Mouse (Mus musculus) spleen, postnatal 10 days (tissue): ENCODE measurements at regions not wholly inside any gene's neighbourhood (a gene's known extent, or its start where the extent isn't known, plus 50 kb on each side); places are given as distances from the start of the nearest gene placed in this dataset.
"Not testable (repeated sequence)": the region's sequence is repeated elsewhere in the genome, so short reads cannot be mapped to it uniquely, and the experiment has no call there.

Source experiments
- DNase-seq, 2 experiments: peaks; one replicate each; pipeline ENCODE4 v3.0.0; 2021 to 2022; ENCODE audit warnings: low spot score in 2 of 2

DNA sequence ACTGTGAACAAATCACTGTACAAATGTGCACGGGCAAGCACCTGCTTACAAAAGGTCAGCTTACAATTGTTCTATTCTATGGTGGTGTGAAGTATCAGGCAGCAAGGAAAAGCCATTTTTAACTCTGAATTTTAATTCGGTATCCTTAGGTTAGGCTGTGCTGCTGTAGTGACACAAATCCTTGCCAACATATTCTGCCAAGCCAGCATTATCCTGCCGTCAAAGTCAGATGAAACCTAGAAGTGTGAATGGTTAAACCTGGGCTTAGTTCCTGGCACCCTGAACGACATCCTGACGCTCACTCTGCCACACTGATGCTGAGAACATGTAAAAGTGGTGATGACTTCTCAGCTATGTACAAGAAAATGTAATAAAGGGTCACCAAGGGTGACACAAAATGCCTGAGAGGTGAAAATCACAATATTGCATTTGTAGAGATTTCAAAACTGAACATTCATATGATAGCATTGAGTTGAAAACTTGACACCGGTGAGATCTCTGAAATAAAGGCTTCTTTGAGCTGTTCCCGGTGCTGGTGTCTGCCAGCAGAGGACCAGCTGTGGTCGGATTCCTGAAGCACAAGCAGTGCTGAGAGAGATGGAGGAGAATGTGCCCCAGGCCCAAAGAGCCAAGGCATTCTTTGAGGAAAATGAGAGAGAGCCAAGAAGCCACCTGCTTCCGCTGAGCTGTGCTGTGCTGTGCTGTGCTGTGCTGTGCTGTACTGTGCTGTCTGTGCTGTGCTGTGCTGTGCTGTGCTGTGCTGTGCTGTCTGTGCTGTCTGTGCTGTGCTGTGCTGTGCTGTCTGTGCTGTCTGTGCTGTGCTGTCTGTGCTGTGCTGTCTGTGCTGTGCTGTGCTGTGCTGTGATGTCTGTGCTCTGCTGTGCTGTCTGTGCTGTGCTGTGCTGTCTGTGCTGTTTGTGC, 195.9 kb downstream of the Tcp10c start:
- DNase-seq = no peak

DNA sequence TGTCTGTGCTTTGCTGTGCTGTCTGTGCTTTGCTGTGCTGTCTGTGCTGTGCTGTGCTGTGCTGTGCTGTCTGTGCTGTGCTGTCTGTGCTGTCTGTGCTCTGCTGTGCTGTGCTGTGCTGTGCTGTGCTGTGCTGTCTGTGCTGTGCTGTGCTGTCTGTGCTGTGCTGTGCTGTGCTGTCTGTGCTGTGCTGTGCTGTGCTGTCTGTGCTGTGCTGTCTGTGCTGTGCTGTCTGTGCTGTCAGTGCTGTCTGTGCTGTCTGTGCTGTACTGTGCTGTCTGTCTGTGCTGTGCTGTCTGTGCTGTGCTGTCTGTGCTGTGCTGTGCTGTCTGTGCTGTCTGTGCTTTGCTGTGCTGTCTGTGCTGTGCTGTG, 196.5 kb downstream of the Tcp10c start:
- DNase-seq = not testable (repeated sequence)

DNA sequence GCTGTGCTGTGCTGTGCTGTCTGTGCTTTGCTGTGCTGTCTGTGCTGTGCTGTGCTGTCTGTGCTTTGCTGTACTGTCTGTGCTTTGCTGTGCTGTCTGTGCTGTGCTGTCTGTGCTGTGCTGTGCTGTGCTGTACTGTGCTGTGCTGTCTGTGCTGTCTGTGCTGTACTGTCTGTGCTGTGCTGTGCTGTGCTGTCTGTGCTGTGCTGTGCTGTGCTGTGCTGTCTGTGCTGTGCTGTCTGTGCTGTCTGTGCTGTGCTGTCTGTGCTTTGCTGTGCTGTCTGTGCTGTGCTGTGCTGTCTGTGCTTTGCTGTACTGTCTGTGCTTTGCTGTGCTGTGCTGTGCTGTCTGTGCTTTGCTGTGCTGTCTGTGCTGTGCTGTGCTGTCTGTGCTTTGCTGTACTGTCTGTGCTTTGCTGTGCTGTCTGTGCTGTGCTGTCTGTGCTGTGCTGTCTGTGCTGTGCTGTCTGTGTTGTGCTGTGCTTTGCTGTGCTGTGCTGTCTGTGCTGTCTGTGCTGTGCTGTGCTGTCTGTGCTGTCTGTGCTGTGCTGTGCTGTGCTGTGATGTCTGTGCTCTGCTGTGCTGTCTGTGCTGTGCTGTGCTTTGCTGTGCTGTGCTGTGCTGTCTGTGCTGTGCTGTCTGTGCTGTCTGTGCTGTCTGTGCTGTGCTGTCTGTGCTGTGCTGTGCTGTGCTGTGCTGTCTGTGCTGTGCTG, 197.5 kb downstream of the Tcp10c start:
- not testable (repeated sequence) for DNase-seq

DNA sequence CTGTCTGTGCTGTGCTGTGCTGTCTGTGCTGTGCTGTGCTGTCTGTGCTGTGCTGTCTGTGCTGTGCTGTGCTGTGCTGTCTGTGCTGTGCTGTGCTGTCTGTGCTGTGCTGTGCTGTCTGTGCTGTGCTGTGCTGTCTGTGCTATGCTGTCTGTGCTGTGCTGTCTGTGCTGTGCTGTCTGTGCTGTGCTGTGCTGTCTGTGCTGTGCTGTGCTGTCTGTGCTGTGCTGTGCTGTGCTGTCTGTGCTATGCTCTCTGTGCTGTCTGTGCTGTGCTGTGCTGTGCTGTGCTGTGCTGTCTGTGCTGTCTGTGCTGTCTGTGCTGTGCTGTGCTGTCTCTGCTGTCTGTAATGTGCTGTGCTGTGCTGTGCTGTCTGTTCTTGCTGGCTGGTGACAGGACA, 198.5 kb downstream of the Tcp10c start:
- not testable (repeated sequence) for DNase-seq

DNA sequence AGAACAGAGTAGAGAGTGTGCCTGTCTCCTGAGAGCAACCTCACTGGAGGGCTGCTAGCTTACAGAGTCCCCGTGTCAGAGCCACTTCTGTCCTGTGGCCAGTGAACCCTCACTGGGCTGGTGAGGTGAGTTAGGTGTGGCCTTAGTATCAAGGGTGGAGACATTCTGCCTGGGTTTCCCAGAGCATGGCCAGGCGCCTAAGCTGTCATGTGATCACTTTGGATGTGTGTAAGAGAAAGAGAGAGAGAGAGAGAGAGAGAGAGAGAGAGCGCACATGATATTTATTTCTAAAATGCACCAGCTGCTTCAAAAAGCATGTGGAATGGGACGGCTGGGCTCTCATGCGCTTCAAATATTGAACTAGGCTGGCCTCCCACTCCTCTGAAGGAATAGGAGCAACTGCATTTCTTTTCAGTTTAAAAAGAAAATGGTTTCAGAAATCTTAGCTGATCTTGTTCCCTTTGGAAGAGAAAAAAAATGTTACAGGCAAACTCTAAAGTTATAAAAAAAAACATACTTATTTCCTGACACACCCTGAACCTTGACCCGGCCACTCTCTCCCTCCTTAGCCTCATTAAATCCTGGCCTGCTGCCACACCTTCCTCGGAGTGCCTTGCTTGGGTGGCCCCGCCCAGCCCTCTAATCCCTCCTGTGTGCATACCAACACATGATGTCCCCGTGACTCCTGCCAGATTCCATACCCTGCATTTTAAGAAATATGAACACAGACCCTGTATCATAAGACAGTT, 201.1 kb downstream of the Tcp10c start:
- not testable (repeated sequence) for DNase-seq

DNA sequence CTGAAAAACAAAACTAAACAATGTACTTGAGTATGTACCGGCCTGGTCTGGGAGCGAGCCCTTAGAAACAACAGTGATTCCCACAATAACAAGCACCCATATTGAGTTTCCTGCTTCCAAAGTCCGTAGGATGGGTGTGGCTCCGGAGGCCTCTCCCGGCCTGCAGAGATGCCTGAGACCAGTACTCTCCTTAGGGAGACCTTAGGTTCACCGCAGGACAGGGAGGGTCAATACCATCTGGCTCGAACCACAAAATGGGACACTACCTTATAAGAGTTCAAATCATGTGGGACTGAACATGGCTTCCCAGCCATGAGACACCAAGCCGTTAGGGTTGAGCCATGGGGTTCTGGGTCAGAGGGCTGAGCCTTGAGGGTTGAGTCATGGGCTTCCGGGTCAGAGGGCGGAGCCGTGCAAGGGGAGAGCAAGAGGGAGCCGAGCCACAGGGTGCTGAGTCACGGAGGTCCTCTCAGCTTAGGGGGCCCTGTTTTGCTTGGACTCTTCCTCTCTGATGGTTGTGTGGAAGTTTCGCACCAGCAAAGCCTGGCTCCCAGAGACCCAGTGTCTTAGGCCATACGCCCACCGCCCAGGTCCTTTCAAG, 201.8 kb downstream of the Tcp10c start:
- DNase-seq = not testable (repeated sequence)

DNA sequence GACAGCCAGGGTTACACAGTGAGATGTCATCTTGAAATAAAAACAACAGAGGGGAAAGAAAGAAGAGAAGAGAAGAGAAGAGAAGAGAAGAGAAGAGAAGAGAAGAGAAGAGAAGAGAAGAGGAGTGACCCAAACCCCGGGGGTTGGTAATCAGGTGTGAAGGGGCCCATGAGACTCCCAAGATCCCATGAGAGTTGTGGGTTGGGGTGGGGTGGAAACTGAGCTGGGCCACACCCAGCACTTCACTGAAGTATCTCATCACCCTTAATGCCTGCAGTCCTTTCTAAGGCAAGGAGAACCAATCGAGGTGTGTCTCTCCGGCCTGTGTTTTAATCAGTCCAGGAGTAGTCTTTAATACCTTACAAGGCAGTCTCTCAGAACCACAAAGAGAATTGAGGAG, 201.5 kb upstream of the Afdn start:
- no peak for DNase-seq

DNA sequence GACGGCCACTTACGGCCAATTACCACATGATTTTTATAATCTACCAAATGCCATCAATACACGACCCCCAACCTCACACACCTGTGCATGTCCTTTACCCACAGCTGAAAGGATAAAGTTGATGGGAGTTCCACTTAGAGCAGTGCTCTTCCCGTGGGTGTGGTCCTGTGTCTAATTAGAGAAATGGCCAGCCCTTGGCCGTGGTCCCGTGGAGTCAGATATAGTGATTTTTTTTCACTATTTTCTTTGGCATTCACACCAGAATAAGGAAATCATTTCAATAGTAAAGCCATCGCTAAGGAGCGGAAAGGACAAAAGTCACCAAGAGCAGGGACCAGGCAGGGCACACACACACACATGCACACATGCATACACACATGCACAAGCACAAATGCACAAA, 199.0 kb upstream of the Afdn start:
- no peak for DNase-seq

DNA sequence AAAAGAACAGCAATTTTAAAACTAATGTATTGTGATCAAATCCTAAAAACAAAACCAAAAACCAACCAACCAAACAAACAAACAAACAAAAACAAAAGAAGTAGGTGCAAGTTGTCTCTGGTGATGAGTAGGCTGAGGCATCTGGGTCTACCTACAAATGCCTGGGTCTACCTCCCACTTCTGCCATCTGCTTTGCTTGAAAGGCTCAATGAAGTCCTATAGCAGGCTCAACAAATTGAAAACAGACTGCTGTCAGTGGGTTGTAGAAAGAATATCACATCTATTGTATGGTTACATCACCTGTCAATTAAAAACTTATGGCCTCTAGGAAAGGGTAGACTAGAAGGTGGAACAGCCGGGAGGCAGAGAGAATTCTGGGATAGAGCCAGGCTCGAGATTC, 197.4 kb upstream of the Afdn start:
- no peak for DNase-seq

DNA sequence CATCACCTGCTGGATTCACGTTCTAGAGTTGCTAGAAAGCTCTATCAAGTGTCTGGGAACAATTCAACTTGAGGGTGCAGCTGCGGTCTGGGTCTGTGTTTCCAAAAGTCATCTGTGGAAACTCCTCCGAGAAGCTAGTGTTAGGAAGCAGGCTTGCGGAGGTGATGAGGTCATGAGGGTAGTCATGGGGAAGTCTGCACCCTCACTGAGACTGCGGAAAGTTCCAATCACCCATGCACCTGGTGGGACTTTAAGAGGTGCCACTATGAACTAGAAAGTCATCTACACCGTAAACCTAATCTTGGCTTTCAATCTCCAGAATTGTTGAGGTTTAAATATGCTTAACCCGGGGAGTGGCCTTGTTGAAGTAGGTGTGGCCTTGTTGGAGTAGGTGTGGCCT, 195.5 kb upstream of the Afdn start:
- no peak for DNase-seq

DNA sequence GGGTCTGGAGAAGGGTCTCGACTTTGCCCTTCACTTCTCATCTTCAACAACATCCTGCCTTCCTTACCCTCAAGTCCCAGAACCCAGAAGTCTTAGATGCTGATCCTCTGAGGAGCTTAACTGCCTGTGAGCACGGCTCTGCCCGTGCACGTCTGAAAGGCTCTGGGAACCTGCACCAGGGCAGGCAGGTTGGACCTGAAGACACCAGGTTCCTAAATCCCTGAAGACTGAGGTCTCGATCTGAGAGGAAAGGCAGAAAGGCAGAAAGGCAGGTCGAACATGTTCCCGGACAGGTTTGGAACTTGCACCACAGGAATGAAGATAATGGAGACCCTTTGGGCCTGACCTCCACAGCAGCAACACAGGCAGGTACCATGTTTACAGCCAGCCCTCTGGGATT, 193.7 kb upstream of the Afdn start:
- no peak for DNase-seq

DNA sequence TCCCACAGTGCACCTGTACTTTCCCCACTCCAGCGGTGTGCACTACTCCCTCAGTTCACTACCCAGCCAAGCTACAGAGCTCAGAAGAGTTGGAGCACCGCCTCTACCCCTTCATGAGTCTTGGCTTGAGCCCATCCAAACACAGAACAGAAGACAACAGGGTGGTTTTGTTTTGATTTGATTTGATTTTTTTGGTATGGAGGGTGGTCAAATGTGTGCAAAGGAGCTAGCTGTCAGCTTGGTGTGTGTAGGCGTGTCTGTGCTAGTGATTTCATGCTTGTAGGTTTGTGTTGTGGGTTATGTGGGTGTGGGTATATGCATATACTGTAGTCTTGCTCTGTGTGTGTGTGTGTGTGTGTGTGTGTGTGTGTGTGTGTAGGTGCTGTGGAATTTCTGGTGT, 193.2 kb upstream of the Afdn start:
- no peak for DNase-seq

DNA sequence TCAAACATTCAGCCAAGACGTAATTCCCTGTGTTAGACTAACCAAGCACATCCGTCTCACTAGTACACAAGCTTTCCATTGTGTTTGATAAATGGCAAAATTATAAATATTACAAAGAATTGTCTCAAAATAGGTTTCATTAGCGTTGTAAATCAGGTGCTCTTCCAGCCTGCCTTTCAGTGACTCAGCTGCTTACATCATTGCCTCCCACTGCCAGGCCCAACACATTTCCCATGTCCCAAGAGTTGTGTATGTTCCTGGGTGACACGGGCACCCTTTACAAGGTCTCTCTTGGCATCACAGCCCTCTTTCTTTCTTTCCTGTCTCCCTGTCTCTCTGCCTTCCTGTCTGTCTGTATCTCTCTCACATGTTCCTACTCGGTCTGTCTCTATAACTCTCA, 189.5 kb upstream of the Afdn start:
- DNase-seq = no peak

DNA sequence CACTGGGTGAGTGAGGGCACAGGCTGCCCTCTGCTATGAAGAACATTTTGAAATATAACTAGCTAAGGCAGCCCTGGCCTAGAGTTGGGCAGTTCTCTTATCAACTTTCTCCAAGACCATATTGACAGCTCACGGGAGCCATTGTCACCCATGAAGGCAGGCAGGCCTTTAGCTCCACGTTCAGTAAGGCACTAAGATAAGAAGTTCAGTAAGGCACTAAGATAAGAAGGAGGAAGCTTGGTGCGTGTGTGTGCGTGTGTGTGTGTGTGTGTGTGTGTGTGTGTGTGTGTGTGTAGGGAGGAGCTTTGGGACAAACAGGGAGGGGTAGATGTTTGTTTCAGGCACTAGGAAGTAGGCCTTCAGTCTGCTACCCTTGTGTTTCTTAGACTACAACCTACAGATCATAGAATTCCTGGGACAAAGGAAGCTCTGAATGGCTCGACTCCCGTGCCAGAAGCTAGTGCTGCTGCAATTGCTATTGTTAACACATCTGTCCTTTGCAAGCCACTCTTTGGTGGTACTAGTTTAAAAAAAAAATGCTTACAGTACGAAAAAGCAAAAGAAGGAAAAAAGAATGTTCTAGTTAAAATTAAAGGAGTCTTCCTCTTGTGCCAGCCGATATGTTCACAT, 188.0 kb upstream of the Afdn start:
- no peak for DNase-seq

DNA sequence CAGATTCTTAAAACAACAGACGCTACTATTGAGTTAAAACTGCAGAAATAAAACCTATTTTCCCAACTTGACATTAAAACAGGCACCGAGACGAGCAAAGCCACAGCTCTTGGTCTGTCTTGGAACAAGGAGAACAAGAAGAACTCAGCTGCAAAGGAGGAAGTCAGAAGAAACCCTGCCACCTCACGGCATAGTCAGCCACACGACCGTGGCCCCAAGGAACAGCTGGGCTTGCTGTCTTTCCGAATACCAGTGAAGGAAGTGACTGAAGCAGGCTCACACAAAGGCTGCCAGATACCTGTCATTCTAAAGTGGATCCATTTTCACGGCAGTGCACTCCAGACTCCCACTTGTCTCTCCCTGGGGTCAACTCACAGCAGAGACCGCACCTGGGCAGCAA, 187.3 kb upstream of the Afdn start:
- no peak for DNase-seq

DNA sequence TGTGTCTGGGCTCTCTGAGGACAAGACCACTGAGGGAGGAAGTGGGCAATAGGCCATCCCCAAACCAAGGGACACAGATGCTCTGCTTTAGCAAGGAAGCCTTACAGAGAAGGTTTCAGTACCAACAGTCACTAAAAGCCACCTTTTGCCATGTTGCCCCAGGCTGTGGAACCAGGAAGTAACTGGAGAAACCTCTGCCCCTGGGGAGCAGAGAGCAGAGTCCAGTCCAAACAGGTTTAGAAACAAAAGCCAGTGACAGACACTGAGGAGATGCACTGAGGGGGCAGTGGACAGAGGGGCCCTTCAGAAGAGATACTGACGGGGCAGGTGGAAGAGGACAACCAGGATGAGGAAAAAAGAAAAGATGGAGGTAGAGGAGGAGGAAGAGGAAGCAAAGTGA, 186.2 kb upstream of the Afdn start:
- DNase-seq = no peak

DNA sequence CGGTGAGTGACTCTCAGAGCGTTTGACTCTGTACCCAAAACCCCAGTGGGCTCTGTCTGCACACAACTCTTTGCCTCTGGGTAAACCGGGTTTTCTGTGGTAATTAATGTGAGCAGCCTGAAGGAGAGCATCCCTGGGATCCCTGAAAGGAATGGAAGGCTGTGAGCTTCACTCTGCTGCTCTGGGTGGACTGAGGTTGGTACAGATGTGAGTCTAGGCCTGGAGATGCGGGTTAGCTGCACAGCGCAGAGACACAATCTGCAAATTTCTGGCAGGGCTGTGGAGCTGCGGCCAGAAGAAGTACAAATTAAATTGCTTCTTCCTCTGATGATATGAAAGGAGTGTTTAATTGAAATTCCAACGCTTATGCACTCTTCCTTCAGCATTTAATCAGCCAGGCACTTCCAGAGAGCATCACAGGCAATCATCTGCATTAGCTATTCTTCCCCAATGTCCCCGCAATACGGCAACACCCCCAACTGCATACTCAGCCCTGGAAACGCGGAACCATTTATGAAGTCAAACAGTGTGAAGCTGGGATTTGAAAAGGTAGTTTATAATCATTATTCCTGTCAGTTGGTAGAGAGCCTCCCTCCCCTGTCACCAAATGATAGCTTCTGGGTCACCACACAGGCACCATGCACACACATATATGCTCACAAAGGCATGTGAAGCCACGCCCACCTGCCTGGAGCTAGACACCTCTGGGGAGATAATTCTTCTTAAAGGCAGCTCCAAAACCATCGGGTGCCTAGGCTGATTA, 185.5 kb upstream of the Afdn start:
- DNase-seq = no peak

DNA sequence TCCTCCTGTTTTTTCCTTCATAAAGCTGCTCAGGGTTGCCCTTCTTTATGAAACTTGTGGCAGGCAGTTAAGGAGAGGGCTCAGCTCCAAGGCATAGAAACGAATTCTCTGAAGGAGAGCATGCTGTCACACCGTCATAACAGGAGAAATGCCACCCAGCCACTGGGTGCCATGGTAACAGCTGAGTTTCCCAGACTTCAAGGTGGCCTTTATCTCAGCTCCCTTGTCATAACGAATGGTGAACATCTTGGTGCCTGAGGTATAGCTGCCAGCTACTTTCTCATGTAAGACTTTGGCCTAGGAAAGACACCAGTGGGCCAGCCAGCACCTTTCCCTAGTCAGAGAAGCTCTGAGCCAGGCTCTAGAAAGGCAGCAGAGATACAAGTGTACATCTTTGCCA, 182.5 kb upstream of the Afdn start:
- no peak for DNase-seq

DNA sequence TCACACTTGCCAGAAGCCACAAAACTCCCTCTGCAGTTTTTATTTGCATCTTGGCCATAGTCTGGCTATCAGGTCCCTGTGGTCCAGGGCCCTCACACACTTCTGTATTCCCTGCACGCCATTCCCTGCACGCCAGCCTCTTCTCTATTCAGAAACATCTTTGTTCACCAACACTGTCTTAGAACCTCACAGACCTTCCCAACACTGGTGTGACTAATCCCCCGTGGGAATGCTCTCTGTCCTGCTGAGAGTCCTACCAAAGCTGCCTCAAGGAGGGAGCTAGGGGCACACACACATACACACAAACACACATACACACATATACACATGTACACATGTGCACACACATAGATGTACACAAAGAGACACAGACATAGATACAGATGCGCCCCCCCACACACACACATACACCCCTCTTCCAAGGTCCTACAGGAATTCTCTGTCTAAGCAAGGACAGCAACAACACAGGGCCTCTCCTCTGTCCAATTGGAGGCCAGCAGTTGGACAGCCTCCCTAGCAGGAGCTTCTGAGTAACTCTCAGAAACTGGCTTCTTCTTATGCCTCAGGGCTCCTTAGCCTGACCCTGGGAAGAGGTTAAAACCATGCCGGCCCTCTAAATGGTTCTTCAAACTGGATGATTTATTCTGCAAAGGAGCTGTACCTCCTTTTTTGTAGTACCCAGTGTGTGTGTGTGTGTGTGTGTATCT, 179.0 kb upstream of the Afdn start:
- no peak for DNase-seq

DNA sequence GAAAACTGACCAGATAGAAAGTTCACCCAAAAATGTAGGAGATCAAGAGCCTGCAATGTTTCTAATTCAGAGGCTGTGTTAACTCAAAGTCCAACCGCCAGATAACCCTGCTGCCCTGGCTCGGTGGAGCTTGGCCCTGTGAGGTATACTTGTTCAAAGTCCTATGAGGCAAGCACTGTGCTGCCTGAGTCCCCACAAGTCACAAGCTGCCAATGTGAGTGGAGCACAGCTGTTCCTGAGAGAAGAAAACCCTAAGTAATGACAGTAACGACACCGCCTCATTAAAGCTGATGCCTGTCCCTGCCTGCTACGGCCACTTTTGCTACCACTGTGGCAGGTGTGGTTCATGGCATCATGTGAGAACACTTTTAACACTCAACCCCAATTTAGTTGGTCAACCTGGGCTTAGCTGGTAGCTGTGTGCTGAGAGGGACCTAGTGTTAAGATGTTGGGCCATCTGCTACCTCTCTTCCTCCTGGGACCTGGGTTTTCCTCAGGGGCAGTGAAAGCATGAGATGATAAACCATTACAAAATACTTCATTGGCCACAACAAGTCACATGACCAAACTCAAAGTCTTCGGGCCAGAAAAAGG, 178.2 kb upstream of the Afdn start:
- DNase-seq = no peak
